Mouse (Mus musculus) layer of hippocampus, adult 9-11 months (tissue): ENCODE measurements at regions not wholly inside any gene's neighbourhood (a gene's known extent, or its start where the extent isn't known, plus 50 kb on each side); places are given as distances from the start of the nearest gene placed in this dataset.
A peak's percentile ranks its signal among the peaks of the same experiment; 100 is the strongest.
"Not testable (repeated sequence)": the region's sequence is repeated elsewhere in the genome, so short reads cannot be mapped to it uniquely, and the experiment has no call there.

ENCODE experiments used
- DNase-seq: peaks from one replicate; pipeline ENCODE4 v3.0.0; 2022

DNA sequence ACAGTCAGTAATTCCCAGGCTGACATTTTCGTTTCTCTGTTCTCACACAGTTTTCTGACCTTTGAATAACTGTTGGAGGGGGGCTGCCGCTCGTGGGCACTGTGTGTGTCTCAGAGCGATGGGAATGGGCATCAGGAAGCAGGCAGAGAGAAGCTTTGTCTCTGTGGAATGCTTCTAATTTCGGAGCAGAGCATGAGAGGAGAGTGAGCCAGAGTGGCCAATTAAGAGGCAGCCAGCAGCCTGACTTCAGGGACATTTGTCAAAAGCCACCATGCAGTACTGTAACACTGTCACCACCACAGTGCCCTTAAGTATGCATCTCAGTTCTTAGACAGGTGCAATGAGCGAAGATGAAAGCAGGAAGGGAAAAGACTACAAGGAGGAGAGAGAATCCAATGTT, 592.1 kb downstream of the Dcdc2c start:
- DNase-seq: no peak

DNA sequence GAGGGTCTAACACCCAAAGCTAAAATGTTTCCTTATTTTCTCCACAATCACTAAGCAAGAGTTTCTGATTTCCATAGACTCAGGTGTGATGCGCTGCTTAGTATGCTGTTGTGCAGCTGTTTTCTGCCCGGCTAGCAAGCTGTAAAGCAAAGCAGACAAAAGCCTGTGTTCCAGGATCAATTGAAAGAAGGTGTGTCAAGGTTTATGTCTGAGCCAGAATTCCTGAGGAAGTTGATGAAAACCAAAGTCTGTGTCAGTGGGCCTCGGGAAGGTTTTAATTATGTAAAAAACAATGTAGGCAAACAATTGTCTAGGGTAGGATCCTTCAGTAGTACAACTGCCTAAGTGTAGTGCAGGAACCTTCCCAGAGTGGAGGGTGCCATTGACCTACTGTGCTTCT, 604.6 kb downstream of the Dcdc2c start:
- no peak for DNase-seq

GRCm38 (mm10) chr12:27946866-27947459, 604.6 kb upstream of the Sox11 start:
- no peak for DNase-seq

DNA sequence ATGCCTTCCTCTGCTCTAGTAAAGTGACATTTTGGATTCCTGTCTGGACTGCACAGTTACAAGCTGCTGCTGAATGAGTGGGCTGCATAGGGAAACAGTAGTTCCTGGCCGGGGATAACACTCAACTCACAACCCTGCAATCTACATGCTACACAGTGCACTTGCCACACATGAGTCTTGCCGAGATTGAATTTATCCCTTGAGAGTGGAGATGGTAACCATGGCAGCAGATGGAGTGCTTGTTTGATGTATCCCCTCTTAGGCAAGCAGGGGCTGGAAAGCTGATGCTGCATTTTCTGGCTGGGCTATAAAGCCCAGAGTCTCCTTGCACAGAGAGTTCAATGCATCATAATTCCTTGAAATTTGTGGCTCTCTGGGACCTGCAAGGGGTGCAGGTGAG, 603.0 kb upstream of the Sox11 start:
- peak; percentile 26 for DNase-seq

DNA sequence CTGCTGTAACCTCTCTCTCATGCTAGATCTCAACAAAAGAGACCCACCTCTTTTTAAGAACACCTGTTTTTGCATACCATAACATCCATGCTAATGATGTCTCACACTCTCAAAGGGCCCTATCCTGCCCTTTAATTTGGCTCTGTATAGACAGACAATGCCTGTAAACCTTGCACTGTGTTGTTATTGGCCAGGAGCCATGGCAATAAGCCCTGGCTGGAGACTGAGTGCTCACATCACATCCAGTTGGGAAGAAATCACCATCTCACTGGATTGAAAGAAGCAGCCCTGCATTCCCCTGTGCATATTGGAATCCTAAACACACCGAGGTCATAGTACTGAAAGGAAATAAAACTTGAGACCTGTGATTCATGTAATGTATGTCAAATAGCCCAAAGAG, 598.7 kb upstream of the Sox11 start:
- no peak for DNase-seq

DNA sequence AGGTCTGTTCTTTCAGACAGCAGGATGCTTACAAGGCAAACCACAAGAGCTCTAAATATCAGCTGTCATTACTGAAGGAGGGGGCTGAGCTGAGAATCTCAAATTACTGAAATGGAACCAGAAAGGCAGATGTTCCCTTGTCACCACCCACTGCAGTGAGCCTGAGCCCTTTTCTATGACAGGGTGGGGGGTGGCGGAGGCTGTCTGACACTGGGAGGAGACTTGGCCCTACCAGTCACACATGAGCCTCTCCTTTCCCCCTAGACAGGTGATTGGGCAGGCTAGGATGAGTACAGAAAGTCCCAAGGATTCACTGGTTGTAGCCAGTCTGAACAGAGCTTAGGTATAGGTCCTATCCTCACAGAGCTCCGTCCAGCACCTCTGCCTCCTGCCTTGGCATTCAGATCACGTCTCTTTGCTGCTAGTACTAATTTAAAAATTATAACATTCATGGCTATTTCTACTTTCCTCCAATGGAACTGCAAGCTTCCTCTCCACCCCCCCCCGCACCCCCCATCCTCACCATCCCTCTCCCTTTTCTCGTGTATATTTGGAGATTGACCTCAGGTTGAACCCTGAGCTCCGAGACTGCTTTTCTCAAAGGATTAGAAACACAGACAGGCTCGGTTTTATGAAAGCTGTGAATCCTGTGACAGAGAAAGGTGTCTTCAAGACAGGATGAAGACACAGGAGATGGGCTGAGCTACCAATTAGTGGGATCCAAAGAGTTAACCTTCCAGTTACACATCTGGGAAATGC, 590.2 kb upstream of the Sox11 start:
- DNase-seq: peak; percentile 57

- DNase-seq: no peak
These were observed 586.1 kb upstream of the Sox11 start for GRCm38 (mm10) chr12:27928366-27928963.

DNA sequence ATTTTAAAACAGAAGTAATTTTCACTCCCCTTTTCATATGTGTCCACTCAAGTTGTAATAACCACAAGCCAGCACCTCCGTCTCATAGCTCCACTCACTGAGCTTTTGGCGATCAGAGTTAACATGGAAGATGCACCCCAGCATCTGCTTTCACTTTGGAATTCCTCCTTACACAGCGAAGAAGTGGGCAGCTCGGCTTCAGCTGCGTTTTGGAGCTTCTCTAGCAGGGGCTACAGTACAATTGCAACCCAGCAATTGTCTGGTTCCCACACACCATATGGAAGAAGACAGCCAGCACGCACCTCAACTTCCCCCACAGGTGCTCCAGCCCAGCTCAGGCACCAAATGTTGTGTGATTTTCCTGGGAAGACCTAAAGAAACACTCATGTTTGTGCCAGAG, 584.4 kb upstream of the Sox11 start:
- DNase-seq: peak; percentile 2

DNA sequence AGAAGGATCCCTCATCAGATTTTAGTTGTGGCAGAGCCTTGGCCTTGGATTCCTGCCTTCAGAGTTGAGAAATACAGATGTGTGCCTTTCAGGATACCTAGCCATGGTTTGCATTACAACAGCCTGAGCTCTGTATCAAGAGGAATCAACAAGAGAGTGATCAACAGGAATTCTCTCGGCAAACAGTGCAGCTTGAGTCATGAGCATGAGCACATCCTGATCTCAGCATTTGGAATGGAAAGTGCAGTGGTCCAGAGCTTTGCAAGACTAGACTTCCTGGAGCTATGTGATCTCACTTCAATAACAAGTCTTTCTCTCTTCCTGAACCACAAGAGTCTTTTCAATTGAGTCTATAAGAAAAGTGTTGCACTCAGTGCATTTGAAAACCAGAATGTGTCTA, 578.2 kb upstream of the Sox11 start:
- DNase-seq: no peak

- no peak for DNase-seq
These were observed 574.1 kb upstream of the Sox11 start for GRCm38 (mm10) chr12:27916401-27916920.

DNA sequence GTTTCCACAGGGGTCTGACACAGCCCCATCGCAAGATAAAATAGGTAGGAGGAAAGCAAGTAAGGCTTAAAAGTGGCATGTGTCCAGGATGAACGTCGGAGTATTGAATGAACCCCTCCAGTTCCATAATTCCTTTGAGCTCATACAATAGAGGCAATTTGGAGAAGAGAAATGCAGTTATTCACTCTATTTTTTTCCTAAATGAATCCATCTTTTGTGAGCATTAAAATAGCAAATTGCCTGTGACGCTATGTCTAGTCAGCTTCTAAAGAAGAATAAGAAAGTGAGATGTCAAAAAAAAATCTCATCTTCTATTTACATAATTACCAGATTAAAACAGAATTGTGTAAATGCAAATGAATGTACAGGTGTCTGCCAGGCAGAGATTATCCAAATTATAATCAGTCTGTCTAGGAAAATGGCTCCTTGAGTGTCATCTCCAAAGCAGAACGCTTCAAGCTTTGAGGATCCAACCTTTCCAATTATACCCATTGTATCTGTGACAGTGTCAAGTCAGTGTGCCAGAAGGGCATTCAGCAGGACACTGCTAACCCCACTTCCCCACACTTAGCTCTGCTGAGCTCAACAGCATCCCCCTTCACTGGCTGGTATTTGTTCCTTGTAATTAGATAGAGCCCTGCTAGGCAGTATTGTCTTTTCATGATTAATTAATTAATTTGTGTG, 567.2 kb upstream of the Sox11 start:
- no peak for DNase-seq

DNA sequence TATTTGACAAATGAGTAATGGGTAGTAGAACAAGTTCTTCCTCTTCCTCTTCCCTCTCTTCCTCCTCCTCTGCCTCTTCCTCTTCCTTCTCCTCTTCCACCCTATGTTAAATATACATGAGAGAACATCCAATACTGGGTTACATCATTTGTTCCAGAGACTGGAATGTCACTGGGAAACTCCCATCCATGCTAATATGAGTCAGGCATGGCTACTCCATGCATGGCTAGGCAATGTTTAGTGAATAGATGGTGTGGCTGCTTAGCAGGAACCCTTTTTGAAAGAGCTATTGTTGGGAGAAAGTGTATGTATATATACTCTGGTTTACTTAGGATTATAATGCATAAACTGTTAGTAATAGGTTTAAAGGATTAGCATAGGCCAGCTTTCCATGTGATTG, 554.3 kb upstream of the Sox11 start:
- DNase-seq: not testable (repeated sequence)

DNA sequence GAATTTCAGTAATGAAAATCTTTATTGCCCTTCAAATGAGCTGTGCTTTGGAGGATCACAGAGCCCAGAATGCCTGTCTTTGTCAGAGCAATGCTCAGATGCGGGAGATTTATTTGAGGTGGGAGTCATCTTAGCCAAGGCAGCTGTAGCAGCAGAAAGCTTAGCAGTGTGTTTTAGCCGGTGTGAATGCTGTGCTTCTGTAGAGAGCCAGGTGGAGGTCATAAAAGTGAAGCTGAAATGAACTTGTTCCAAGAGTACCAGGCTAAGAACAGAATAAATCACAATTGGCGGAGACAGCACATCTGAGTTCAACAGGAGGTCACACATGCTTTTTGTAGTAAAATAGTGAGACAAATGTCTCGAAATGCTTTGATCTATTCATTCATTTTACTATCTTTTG, 539.3 kb upstream of the Sox11 start:
- DNase-seq: no peak

DNA sequence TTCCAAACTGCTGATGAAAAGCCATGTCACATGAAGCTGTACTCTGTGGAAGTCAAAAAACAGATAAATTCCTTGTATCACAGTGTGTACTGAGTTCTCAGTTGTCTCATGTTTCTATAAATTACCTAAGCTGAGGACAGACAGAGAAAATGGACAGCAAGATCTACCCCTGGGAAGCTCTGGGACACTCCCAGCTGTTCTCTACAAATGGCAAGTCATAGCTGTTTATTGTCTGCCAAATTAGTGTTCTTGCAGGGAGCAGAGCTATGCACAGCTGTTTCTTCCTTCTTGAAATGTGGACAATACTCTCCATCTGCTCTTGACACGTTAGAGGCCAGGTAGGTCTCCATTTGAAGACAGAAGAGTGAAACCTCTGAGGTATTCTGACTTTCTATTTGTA, 524.0 kb upstream of the Sox11 start:
- no peak for DNase-seq

GRCm38 (mm10) chr12:27849537-27849936, 507.2 kb upstream of the Sox11 start:
- DNase-seq: no peak

DNA sequence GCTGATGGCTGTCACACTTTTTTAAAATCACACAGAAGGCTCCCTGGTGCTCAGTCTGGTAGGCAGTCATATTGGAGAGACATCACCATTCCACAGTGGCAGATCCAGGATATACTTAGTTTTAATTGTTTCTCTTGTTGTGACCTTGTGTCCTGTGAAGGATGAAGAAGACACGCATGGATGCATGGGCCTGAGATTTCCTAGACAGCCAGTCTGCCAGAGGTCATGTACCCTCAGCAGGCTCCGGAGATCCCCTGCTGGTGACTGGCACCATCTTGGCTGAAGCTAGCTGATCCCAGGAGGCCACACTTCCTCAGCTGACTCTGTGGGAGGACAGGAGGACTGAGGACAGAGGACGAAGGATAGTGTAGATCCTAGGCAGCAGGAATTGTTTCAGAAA, 506.7 kb upstream of the Sox11 start:
- no peak for DNase-seq

DNA sequence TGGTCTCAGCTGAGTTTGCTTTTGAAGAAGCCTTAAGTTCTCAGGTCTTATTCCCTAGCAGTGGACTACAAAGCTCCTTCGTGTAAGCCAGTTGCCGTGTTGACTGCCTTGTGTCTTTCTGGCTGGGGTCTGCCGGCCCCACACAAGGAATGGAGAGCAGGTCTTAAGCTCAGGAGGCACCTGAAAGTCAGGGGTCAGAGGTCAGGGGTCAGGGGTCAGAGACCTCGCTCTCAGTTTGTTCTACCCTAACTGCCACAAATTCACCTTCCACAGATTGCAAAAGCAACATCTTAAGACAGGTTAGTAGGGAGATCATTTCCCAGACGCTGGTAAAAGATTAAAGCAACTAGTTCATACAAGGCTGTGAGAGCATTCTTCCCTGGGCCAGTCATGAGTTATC, 505.8 kb upstream of the Sox11 start:
- no peak for DNase-seq

GRCm38 (mm10) chr12:27847397-27847796, 505.0 kb upstream of the Sox11 start:
- no peak for DNase-seq

DNA sequence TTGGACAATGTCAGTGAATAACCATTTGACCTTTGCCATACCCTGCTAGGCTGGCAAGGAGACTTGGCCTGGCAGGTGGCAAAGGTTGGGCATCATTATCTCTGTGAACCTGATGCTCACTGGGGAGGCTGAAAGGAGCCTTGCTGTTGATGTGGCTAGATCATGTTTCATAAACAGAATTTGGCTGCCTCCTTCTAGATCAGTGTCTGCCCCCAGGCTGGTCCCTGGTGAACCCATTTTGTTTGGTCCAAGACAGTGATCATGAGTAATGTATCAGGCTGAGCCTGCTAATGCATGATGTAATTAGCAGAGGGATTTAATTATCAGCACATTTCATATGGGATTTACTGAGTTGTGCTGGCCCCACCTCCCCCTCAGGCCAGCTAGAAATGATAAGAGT, 502.6 kb upstream of the Sox11 start:
- no peak for DNase-seq

DNA sequence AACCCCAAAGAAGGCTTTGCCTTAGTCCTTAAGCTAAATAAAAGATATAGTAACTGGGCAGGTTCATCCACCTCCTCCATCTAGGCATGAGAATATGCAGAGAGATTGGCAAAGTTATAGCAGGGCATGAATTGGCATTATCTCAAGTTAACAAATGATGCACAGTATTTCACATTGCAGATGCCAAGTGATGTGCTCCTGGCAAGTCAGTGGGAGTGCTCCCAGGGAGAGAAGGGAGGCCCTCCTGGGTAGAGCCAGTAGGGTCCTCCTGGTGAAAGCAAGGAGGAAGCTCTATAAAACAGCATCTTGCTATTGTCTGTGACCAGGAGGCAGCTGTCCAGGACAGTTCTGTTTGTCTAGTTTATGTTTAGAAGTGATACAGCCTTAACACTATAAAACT, 496.6 kb upstream of the Sox11 start:
- no peak for DNase-seq

GRCm38 (mm10) chr12:27838384-27838783, 496.0 kb upstream of the Sox11 start:
- peak; percentile 31 for DNase-seq

DNA sequence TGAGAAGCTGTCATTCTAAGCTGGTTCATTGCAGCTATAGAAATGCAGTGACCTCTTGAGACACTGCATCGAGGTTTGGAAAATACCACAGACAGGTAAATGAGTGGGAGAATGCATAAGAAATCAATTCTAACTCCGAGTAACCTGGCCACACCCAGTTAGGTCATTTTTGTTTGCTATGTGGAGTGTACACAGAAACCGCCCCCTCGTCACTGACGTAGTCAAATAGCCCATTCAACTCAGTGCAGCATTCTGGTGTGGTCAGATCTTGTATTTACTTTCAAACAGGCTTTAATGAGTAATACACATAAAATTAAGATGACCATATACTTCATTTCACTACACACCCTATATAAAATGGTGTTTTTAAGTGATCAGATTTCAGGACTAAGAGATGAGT, 483.8 kb upstream of the Sox11 start:
- DNase-seq: no peak

GRCm38 (mm10) chr12:27823392-27823791, 481.0 kb upstream of the Sox11 start:
- DNase-seq: no peak

- DNase-seq: no peak
These were observed 454.3 kb upstream of the Sox11 start for GRCm38 (mm10) chr12:27796642-27797041.
